Mouse (Mus musculus): ENCODE measurements around the gene Pmm1. TPM values are rescaled to one million over a fixed set of nuclear protein-coding genes. Genes with fewer than 3 reads are reported as not detected.

Pmm1 gene
- total and polyA plus RNA-seq, 3 experiments = 22.0 to 27.7 (median 26.7) TPM

- intact Hi-C loops (cut with DNase I) = no loop called here
Observed at GRCm38 (mm10) chr15:81969173-81969572, 8.4 kb upstream of the Pmm1 start.

GRCm38 (mm10) chr15:81968447-81968846 lies 7.7 kb upstream of the Pmm1 start:
- no peak for DNase-seq
- Histone ChIP-seq H3K4me3 (no peak overlapping the region), H3K36me3 (ENCODE audit: control insufficient read depth, insufficient read depth, low read length) (no peaks in the 10 kb centered on the region), H3K27me3 (ENCODE audit: control insufficient read depth, insufficient read depth, low read length) (no peaks in the 10 kb centered on the region), H3K9ac (ENCODE audit: low read depth, low read length) (no peak overlapping the region), H3K4me1 (ENCODE audit: control insufficient read depth, insufficient read depth, low read length) (no peaks in the 10 kb centered on the region), H3K79me2 (replicated peaks; ENCODE audit: control insufficient read depth, insufficient read depth, low read length) (no peaks in the 10 kb centered on the region), H3K27ac (no peak overlapping the region)
- intact Hi-C loops (cut with DNase I) = no loop called here
- 58% methylated on average over 2 of the region's 2 CpGs for WGBS
- no peak for TF ChIP-seq POLR2A (IDR thresholded peaks at IDR 0.05; ENCODE audit: insufficient read depth, low read depth, low read length)
- no peak for TF ChIP-seq EP300 (IDR thresholded peaks at IDR 0.05; ENCODE audit: insufficient read depth, low read depth, low read length)
- no peak for TF ChIP-seq CTCF (IDR thresholded peaks at IDR 0.05)

More at GRCm38 (mm10) chr15:81969173-81969572, 8.4 kb upstream of the Pmm1 start:
- no peak for TF ChIP-seq CTCF (IDR thresholded peaks at IDR 0.05)
- TF ChIP-seq EP300 (IDR thresholded peaks at IDR 0.05; ENCODE audit: insufficient read depth, low read depth, low read length) = no peak
- no peak for TF ChIP-seq POLR2A (IDR thresholded peaks at IDR 0.05; ENCODE audit: insufficient read depth, low read depth, low read length)
- Histone ChIP-seq H3K4me3 (no peak overlapping the region), H3K4me1 (ENCODE audit: control insufficient read depth, insufficient read depth, low read length) (no peaks in the 10 kb centered on the region), H3K27ac (no peak overlapping the region), H3K27me3 (ENCODE audit: control insufficient read depth, insufficient read depth, low read length) (no peaks in the 10 kb centered on the region), H3K36me3 (ENCODE audit: control insufficient read depth, insufficient read depth, low read length) (no peaks in the 10 kb centered on the region), H3K9ac (ENCODE audit: low read depth, low read length) (no peak overlapping the region), H3K79me2 (replicated peaks; ENCODE audit: control insufficient read depth, insufficient read depth, low read length) (no peaks in the 10 kb centered on the region)
- WGBS = 60% methylated on average over 7 of the region's 7 CpGs
- DNase-seq = peak in 1 of 2 experiments; percentile 38

- WGBS = 87% methylated on average over 5 of the region's 5 CpGs
- no peak for DNase-seq
- Histone ChIP-seq H3K9ac (ENCODE audit: low read depth, low read length) (no peak overlapping the region), H3K36me3 (ENCODE audit: control insufficient read depth, insufficient read depth, low read length) (no peaks in the 10 kb centered on the region), H3K79me2 (replicated peaks; ENCODE audit: control insufficient read depth, insufficient read depth, low read length) (no peaks in the 10 kb centered on the region), H3K27ac (no peak overlapping the region), H3K4me3 (no peak overlapping the region), H3K27me3 (ENCODE audit: control insufficient read depth, insufficient read depth, low read length) (no peaks in the 10 kb centered on the region), H3K4me1 (ENCODE audit: control insufficient read depth, insufficient read depth, low read length) (no peaks in the 10 kb centered on the region)
- TF ChIP-seq POLR2A (IDR thresholded peaks at IDR 0.05; ENCODE audit: insufficient read depth, low read depth, low read length) (no peak), CTCF (IDR thresholded peaks at IDR 0.05) (no peak), EP300 (IDR thresholded peaks at IDR 0.05; ENCODE audit: insufficient read depth, low read depth, low read length) (no peak)
- intact Hi-C loops (cut with DNase I) = no loop called here
Observed at GRCm38 (mm10) chr15:81967821-81968220, 7.1 kb upstream of the Pmm1 start.

GRCm38 (mm10) chr15:81966062-81966829 lies 5.5 kb upstream of the Pmm1 start:
- intact Hi-C loops (cut with DNase I) = no loop called here
- no peak for TF ChIP-seq CTCF (IDR thresholded peaks at IDR 0.05)
- TF ChIP-seq POLR2A (IDR thresholded peaks at IDR 0.05; ENCODE audit: insufficient read depth, low read depth, low read length) = no peak
- no peak for TF ChIP-seq EP300 (IDR thresholded peaks at IDR 0.05; ENCODE audit: insufficient read depth, low read depth, low read length)
- 72% methylated on average over 14 of the region's 14 CpGs for whole genome bisulfite sequencing
- no peaks in the 10 kb centered on the region for H3K79me2 ChIP-seq (replicated peaks; ENCODE audit: control insufficient read depth, insufficient read depth, low read length)
- H3K9ac ChIP-seq (ENCODE audit: low read depth, low read length) = no peak overlapping the region
- no peaks in the 10 kb centered on the region for H3K4me1 ChIP-seq (ENCODE audit: control insufficient read depth, insufficient read depth, low read length)
- no peaks in the 10 kb centered on the region for H3K27me3 ChIP-seq (ENCODE audit: control insufficient read depth, insufficient read depth, low read length)
- no peak overlapping the region for H3K27ac ChIP-seq
- no peak for DNase-seq
- H3K36me3 ChIP-seq (ENCODE audit: control insufficient read depth, insufficient read depth, low read length) = no peaks in the 10 kb centered on the region
- no peak overlapping the region for H3K4me3 ChIP-seq

- Histone ChIP-seq H3K27me3 (ENCODE audit: control insufficient read depth, insufficient read depth, low read length) (no peaks in the 10 kb centered on the region), H3K4me3 (no peak overlapping the region), H3K27ac (no peak overlapping the region), H3K4me1 (ENCODE audit: control insufficient read depth, insufficient read depth, low read length) (no peaks in the 10 kb centered on the region), H3K79me2 (replicated peaks; ENCODE audit: control insufficient read depth, insufficient read depth, low read length) (no peaks in the 10 kb centered on the region), H3K36me3 (ENCODE audit: control insufficient read depth, insufficient read depth, low read length) (no peaks in the 10 kb centered on the region), H3K9ac (ENCODE audit: low read depth, low read length) (no peak overlapping the region)
- TF ChIP-seq CTCF (IDR thresholded peaks at IDR 0.05) (no peak), POLR2A (IDR thresholded peaks at IDR 0.05; ENCODE audit: insufficient read depth, low read depth, low read length) (no peak), EP300 (IDR thresholded peaks at IDR 0.05; ENCODE audit: insufficient read depth, low read depth, low read length) (no peak)
- 44% methylated on average over 4 of the region's 4 CpGs for WGBS
- DNase-seq = no peak
- intact Hi-C loops (cut with DNase I) = no loop called here
Observed at GRCm38 (mm10) chr15:81964980-81965545, 4.3 kb upstream of the Pmm1 start.

- DNase-seq = no peak
- no peaks in the 10 kb centered on the region for H3K27me3 ChIP-seq (ENCODE audit: control insufficient read depth, insufficient read depth, low read length)
- TF ChIP-seq EP300 (IDR thresholded peaks at IDR 0.05; ENCODE audit: insufficient read depth, low read depth, low read length) (no peak), CTCF (IDR thresholded peaks at IDR 0.05) (no peak), POLR2A (IDR thresholded peaks at IDR 0.05; ENCODE audit: insufficient read depth, low read depth, low read length) (no peak)
- H3K36me3 ChIP-seq (ENCODE audit: control insufficient read depth, insufficient read depth, low read length) = no peaks in the 10 kb centered on the region
- WGBS = 42% methylated on average over 1 of the region's 1 CpGs
- no peak overlapping the region for H3K4me3 ChIP-seq
- no peaks in the 10 kb centered on the region for H3K79me2 ChIP-seq (replicated peaks; ENCODE audit: control insufficient read depth, insufficient read depth, low read length)
- H3K4me1 ChIP-seq (ENCODE audit: control insufficient read depth, insufficient read depth, low read length) = no peaks in the 10 kb centered on the region; the same call in 1 of the 2 replicates
- H3K9ac ChIP-seq (ENCODE audit: low read depth, low read length) = no peak overlapping the region
- intact Hi-C loops (cut with DNase I) = no loop called here
- no peak overlapping the region for H3K27ac ChIP-seq
Observed at GRCm38 (mm10) chr15:81964262-81964661, 3.5 kb upstream of the Pmm1 start.
